Mouse (Mus musculus): ENCODE measurements at regions not wholly inside any gene's neighbourhood (a gene's known extent, or its start where the extent isn't known, plus 50 kb on each side); places are given as distances from the start of the nearest gene placed in this dataset.
A peak's percentile ranks its signal among the peaks of the same experiment; 100 is the strongest.

DNA sequence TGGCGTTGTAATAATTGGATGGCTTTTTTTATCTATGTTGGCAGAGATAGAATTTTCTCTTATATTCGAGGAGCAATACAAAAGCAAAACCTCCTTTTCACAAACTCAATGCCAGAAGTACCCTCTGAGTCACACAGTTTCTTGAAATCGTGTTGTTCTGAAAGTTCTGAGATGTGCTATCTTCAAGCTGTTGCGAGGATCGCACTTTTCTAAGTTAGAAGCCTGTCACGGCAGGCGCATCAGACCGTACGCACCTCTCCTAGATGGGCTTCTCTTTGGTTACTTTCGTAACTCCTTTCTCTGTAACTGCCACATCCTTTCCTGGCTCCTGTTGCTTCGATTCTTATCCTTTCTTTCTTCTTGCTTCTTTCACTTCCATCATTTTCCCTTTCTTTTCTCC, 271.2 kb upstream of the Arrdc3 start:
- Histone ChIP-seq H3K4me1 (ENCODE audit: insufficient read depth) (no peaks in the 10 kb centered on the region), H3K9me3 (ENCODE audit: low read depth, low read length) (no peaks in the 10 kb centered on the region), H3K27me3 (ENCODE audit: insufficient read depth, low read length) (no peaks in the 10 kb centered on the region), H3K4me2 (no peak overlapping the region), H3K27ac (ENCODE audit: low read depth) (no peak overlapping the region), H3K36me3 (ENCODE audit: insufficient read depth) (no peaks in the 10 kb centered on the region), H3K4me3 (ENCODE audit: low read depth, low read length) (no peak overlapping the region), H3K9ac (no peak overlapping the region)
- TF ChIP-seq CTCF (IDR thresholded peaks at IDR 0.05; ENCODE audit: low read depth), result no peak
- 79% methylated on average over 11 of the region's 11 CpGs for WGBS
- ATAC-seq (ENCODE audit: insufficient read depth) (no peak), DNase-seq (no peak)

DNA sequence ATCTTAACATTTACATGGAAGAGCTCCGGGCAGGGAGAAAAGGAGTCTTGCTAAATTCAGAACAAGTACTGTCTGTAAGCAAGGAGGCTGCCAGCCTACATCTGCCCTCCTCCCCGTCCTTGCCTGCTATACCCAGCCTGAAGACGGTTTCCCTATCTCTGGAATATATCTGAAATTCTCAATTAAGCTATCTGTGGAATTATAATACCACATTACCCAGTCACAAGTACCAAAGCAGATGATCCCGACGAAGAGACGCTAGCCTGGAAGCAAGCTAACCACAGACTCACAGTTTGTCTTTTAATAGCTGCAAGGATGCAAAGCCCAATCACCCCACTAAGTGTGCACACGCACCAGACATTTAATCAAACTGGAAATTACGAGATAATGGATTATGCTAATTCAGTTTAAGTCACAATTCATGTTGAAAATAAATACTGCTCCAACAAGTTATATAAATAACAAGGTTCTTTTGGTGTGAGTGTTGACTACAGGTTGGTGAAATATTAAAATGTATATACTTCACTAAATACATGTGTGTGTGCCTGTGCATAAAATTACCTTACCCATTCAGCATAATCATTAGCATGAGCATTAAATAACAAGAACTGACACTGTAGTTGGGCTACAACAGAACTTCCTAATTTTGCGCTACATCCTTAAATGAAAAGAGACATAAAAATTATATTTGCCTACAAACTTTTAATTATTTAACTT, 269.9 kb upstream of the Arrdc3 start:
- Histone ChIP-seq H3K9me3 (ENCODE audit: low read depth, low read length) (no peaks in the 10 kb centered on the region), H3K27ac (ENCODE audit: low read depth) (no peak overlapping the region), H3K27me3 (ENCODE audit: insufficient read depth, low read length) (no peaks in the 10 kb centered on the region), H3K4me3 (ENCODE audit: low read depth, low read length) (no peak overlapping the region), H3K36me3 (ENCODE audit: insufficient read depth) (no peaks in the 10 kb centered on the region), H3K4me1 (ENCODE audit: insufficient read depth) (no peaks in the 10 kb centered on the region), H3K4me2 (no peak overlapping the region), H3K9ac (no peak overlapping the region)
- ATAC-seq (ENCODE audit: insufficient read depth), result no peak
- WGBS, result 74% methylated on average over 9 of the region's 9 CpGs
- DNase-seq, result no peak
- TF ChIP-seq CTCF (IDR thresholded peaks at IDR 0.05; ENCODE audit: low read depth), result no peak

DNA sequence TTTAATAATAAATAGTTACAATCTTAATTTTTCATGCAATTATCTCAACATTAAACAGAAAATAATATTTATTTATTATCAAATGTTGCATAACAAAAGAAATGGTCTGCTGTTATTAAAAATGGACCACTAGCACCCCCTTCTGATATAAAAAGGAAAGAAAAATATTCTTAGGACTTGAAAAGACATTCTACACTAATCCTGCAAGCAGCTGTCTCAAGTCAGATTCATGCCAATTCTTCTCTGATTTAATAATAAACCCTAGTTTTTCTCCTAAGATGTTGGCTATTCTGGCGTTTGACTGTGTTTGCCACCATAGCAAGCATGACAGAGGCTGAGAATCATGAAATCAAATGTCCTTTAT, 269.3 kb upstream of the Arrdc3 start:
- H3K27me3 ChIP-seq (ENCODE audit: insufficient read depth, low read length), result no peaks in the 10 kb centered on the region

DNA sequence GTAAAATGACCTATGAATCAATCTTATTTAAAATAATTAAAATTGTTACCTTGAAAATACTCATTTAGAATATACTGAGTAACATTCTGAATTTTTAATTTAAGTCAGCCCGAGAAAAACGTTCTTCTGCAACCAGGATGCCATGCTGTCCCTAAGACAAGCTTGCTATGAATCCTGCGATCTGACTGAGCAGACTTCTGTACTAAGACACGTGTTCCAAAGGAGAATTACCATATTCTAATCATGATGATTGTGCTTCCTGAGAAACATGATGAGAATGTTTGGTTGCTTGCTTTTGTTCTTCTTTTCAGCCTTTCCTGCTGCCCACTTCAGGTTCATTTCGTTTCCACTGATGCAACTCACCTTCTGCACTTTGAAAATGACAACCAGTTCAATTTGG, 268.2 kb upstream of the Arrdc3 start:
- DNase-seq (no peak), ATAC-seq (ENCODE audit: insufficient read depth) (no peak)
- Histone ChIP-seq H3K36me3 (ENCODE audit: insufficient read depth) (no peaks in the 10 kb centered on the region), H3K27ac (ENCODE audit: low read depth) (no peak overlapping the region), H3K9me3 (ENCODE audit: low read depth, low read length) (no peaks in the 10 kb centered on the region), H3K4me1 (ENCODE audit: insufficient read depth) (no peaks in the 10 kb centered on the region), H3K27me3 (ENCODE audit: insufficient read depth, low read length) (no peaks in the 10 kb centered on the region), H3K4me3 (ENCODE audit: low read depth, low read length) (no peak overlapping the region), H3K4me2 (no peak overlapping the region), H3K9ac (no peak overlapping the region)
- WGBS, result 65% methylated on average over 5 of the region's 5 CpGs
- no peak for TF ChIP-seq CTCF (IDR thresholded peaks at IDR 0.05; ENCODE audit: low read depth)

More for the DNA sequence above, 269.3 kb upstream of the Arrdc3 start:
- no peak overlapping the region for H3K4me3 ChIP-seq (ENCODE audit: low read depth, low read length)
- ATAC-seq (ENCODE audit: insufficient read depth) (no peak), DNase-seq (peak; percentile 77)
- H3K9ac ChIP-seq, result no peak overlapping the region
- no peak overlapping the region for H3K4me2 ChIP-seq
- no peaks in the 10 kb centered on the region for H3K9me3 ChIP-seq (ENCODE audit: low read depth, low read length)
- WGBS, result 20% methylated on average over 1 of the region's 1 CpGs
- peak; percentile 43 for TF ChIP-seq CTCF (IDR thresholded peaks at IDR 0.05; ENCODE audit: low read depth)
- no peaks in the 10 kb centered on the region for H3K4me1 ChIP-seq (ENCODE audit: insufficient read depth)
- H3K36me3 ChIP-seq (ENCODE audit: insufficient read depth), result no peaks in the 10 kb centered on the region
- H3K27ac ChIP-seq (ENCODE audit: low read depth), result no peak overlapping the region

DNA sequence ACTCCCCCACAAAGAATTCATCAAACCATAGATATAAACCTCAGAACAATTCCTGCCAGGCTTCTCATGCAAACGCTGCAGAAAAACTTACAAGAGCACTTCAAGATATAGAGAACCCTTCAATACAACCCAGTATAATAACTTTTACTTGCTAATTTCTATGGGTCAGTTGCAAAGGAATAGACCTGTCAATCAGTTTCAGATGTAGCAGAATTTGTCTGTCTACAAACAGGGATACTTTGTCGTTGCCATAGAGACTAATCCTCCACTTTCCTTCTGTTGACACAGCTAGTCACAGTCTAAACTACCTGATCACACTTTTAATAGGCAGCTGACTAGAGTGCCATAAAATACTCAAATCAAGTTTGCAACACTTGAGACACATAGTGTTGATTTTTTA, 260.2 kb upstream of the Arrdc3 start:
- Histone ChIP-seq H3K27me3 (ENCODE audit: insufficient read depth, low read length) (no peaks in the 10 kb centered on the region), H3K27ac (ENCODE audit: low read depth) (no peak overlapping the region), H3K4me1 (ENCODE audit: insufficient read depth) (no peaks in the 10 kb centered on the region), H3K36me3 (ENCODE audit: insufficient read depth) (no peaks in the 10 kb centered on the region), H3K9me3 (ENCODE audit: low read depth, low read length) (no peaks in the 10 kb centered on the region), H3K4me3 (ENCODE audit: low read depth, low read length) (no peak overlapping the region), H3K9ac (no peak overlapping the region), H3K4me2 (no peak overlapping the region)
- no peak for TF ChIP-seq CTCF (IDR thresholded peaks at IDR 0.05; ENCODE audit: low read depth)
- ATAC-seq (ENCODE audit: insufficient read depth), result no peak
- WGBS, result 43% methylated on average over 2 of the region's 2 CpGs
- no peak for DNase-seq

DNA sequence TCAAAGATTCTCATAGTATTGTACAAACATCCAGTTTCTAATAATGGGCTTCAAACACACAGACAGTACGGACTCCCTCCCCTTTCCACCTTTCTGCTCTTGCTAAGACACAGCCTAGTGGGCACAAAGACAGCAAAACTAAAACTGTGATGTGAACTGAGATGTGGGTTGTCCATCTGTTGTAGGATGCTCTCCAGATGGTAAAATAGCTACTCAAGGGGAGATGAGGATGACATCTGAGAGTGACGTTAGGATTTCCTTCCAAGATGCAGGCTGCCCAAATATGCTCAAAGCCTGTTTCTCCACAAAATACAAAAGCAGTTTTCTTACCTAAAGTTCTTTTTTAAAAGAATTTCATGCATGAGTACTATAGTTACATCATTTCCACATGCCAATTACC, 241.8 kb upstream of the Arrdc3 start:
- H3K36me3 ChIP-seq (ENCODE audit: insufficient read depth), result no peaks in the 10 kb centered on the region

DNA sequence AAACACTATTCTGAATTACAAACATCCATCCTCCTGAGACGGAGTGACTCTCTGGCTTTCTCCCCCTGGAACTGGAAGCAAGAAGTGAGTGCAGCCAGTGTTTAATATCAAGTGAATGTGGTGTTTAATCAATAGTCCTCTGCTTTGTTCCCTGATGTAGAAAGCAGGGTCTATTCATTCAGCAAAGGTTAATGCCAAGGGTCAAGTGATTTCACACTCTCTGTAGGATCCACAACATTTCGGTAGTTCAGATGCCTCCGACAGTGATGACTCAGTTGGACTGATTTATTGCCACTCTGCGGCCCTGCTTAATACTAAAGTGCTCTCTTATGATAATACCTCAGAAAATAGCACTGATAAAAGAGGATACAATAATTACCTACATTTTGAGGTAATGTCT, 235.6 kb upstream of the Arrdc3 start:
- no peak for DNase-seq
- H3K36me3 ChIP-seq (ENCODE audit: insufficient read depth), result no peaks in the 10 kb centered on the region
- no peak overlapping the region for H3K4me3 ChIP-seq (ENCODE audit: low read depth, low read length)
- no peaks in the 10 kb centered on the region for H3K4me1 ChIP-seq (ENCODE audit: insufficient read depth)
- no peak overlapping the region for H3K27ac ChIP-seq (ENCODE audit: low read depth)
- no peak for TF ChIP-seq CTCF (IDR thresholded peaks at IDR 0.05; ENCODE audit: low read depth)
- WGBS, result 47% methylated on average over 4 of the region's 4 CpGs
- H3K27me3 ChIP-seq (ENCODE audit: insufficient read depth, low read length), result no peaks in the 10 kb centered on the region
- no peaks in the 10 kb centered on the region for H3K9me3 ChIP-seq (ENCODE audit: low read depth, low read length)
- H3K4me2 ChIP-seq, result no peak overlapping the region
- ATAC-seq (ENCODE audit: insufficient read depth), result no peak
- H3K9ac ChIP-seq, result no peak overlapping the region

More for the DNA sequence above, 241.8 kb upstream of the Arrdc3 start:
- Histone ChIP-seq H3K4me2 (no peak overlapping the region), H3K9me3 (ENCODE audit: low read depth, low read length) (no peaks in the 10 kb centered on the region), H3K27ac (ENCODE audit: low read depth) (no peak overlapping the region), H3K27me3 (ENCODE audit: insufficient read depth, low read length) (no peaks in the 10 kb centered on the region), H3K4me3 (ENCODE audit: low read depth, low read length) (no peak overlapping the region), H3K4me1 (ENCODE audit: insufficient read depth) (no peaks in the 10 kb centered on the region), H3K9ac (no peak overlapping the region)
- no peak for TF ChIP-seq CTCF (IDR thresholded peaks at IDR 0.05; ENCODE audit: low read depth)
- 59% methylated on average over 2 of the region's 2 CpGs for WGBS
- DNase-seq, result no peak
- no peak for ATAC-seq (ENCODE audit: insufficient read depth)
